Mouse (Mus musculus): Measurements from ENCODE around the gene Epha4. TPM values are rescaled to one million over a fixed set of nuclear protein-coding genes. Genes with fewer than 3 reads are reported as not detected.
A peak's percentile ranks its signal among the peaks of the same experiment; 100 is the strongest.

Gene Epha4
- polyA plus RNA-seq, 1 experiment from 2014 or later, result 10.4 TPM

- H3K36me3 ChIP-seq, result no peaks in the 10 kb centered on the region
- no peaks in the 10 kb centered on the region for H3K9me3 ChIP-seq
- no peak overlapping the region for H3K4me2 ChIP-seq (replicated peaks)
- H3K9ac ChIP-seq, result no peak overlapping the region
- ATAC-seq, result no peak
- no peak overlapping the region for H3K4me3 ChIP-seq (replicated peaks)
- no peak overlapping the region for H3K27ac ChIP-seq
- no peaks in the 10 kb centered on the region for H3K4me1 ChIP-seq (replicated peaks)
- no peaks in the 10 kb centered on the region for H3K27me3 ChIP-seq (replicated peaks)
- WGBS, result 87% methylated on average over 3 of the region's 3 CpGs
These were observed 149.0 kb downstream of the Epha4 start for GRCm38 (mm10) chr1:77365850-77366249.

GRCm38 (mm10) chr1:77364596-77364995, 150.3 kb downstream of the Epha4 start:
- 81% methylated on average over 3 of the region's 3 CpGs for WGBS
- no peak for ATAC-seq
- Histone ChIP-seq H3K27ac (no peak overlapping the region), H3K9me3 (no peaks in the 10 kb centered on the region), H3K4me3 (replicated peaks) (no peak overlapping the region), H3K4me1 (replicated peaks) (no peaks in the 10 kb centered on the region), H3K36me3 (no peaks in the 10 kb centered on the region), H3K27me3 (replicated peaks) (no peaks in the 10 kb centered on the region), H3K4me2 (replicated peaks) (no peak overlapping the region), H3K9ac (no peak overlapping the region)

- Histone ChIP-seq H3K27me3 (replicated peaks) (no peaks in the 10 kb centered on the region), H3K4me1 (replicated peaks) (no peaks in the 10 kb centered on the region), H3K36me3 (no peaks in the 10 kb centered on the region), H3K9ac (no peak overlapping the region), H3K27ac (no peak overlapping the region), H3K9me3 (no peaks in the 10 kb centered on the region), H3K4me2 (replicated peaks) (no peak overlapping the region), H3K4me3 (replicated peaks) (no peak overlapping the region)
- no peak for ATAC-seq
- WGBS, result 82% methylated on average over 1 of the region's 1 CpGs
These were observed 151.0 kb downstream of the Epha4 start for GRCm38 (mm10) chr1:77363848-77364247.

- no peak for ATAC-seq
- H3K4me1 ChIP-seq (replicated peaks), result no peaks in the 10 kb centered on the region
- no peak overlapping the region for H3K4me2 ChIP-seq (replicated peaks)
- no peaks in the 10 kb centered on the region for H3K9me3 ChIP-seq
- H3K36me3 ChIP-seq, result no peaks in the 10 kb centered on the region
- H3K4me3 ChIP-seq (replicated peaks), result no peak overlapping the region
- no peaks in the 10 kb centered on the region for H3K27me3 ChIP-seq (replicated peaks)
- no peak overlapping the region for H3K27ac ChIP-seq
- H3K9ac ChIP-seq, result no peak overlapping the region
- WGBS, result 75% methylated on average over 4 of the region's 4 CpGs
These were observed 168.4 kb downstream of the Epha4 start for GRCm38 (mm10) chr1:77346459-77346858.

- Histone ChIP-seq H3K4me3 (replicated peaks) (no peak overlapping the region), H3K9me3 (no peaks in the 10 kb centered on the region), H3K9ac (no peak overlapping the region), H3K4me2 (replicated peaks) (no peak overlapping the region), H3K36me3 (no peaks in the 10 kb centered on the region), H3K4me1 (replicated peaks) (no peaks in the 10 kb centered on the region), H3K27ac (no peak overlapping the region), H3K27me3 (replicated peaks) (no peaks in the 10 kb centered on the region)
- ATAC-seq, result no peak
- WGBS, result 84% methylated on average over 4 of the region's 4 CpGs
These were observed 171.1 kb downstream of the Epha4 start for GRCm38 (mm10) chr1:77343792-77344191.

- Histone ChIP-seq H3K36me3 (no peaks in the 10 kb centered on the region), H3K27me3 (replicated peaks) (no peaks in the 10 kb centered on the region), H3K4me1 (replicated peaks) (no peaks in the 10 kb centered on the region; the same call in 1 of the 2 replicates), H3K9ac (no peak overlapping the region), H3K9me3 (no peaks in the 10 kb centered on the region), H3K27ac (no peak overlapping the region), H3K4me3 (replicated peaks) (no peak overlapping the region), H3K4me2 (replicated peaks) (no peak overlapping the region)
- WGBS, result 57% methylated on average over 5 of the region's 5 CpGs
- no peak for ATAC-seq
These were observed 175.2 kb downstream of the Epha4 start for GRCm38 (mm10) chr1:77339701-77340100.

GRCm38 (mm10) chr1:77338346-77338745, 176.5 kb downstream of the Epha4 start:
- no peak for ATAC-seq
- H3K36me3 ChIP-seq, result no peaks in the 10 kb centered on the region
- no peak overlapping the region for H3K4me3 ChIP-seq (replicated peaks)
- no peak overlapping the region for H3K9ac ChIP-seq
- no peaks in the 10 kb centered on the region for H3K9me3 ChIP-seq
- no peak overlapping the region for H3K4me2 ChIP-seq (replicated peaks)
- no peaks in the 10 kb centered on the region; the same call in 1 of the 2 replicates for H3K4me1 ChIP-seq (replicated peaks)
- H3K27ac ChIP-seq, result no peak overlapping the region
- no peaks in the 10 kb centered on the region for H3K27me3 ChIP-seq (replicated peaks)
- WGBS, result 35% methylated on average over 6 of the region's 6 CpGs

GRCm38 (mm10) chr1:77336937-77337336, 178.0 kb downstream of the Epha4 start:
- H3K36me3 ChIP-seq, result no peaks in the 10 kb centered on the region
- H3K4me3 ChIP-seq (replicated peaks), result no peak overlapping the region
- H3K9ac ChIP-seq, result no peak overlapping the region
- whole genome bisulfite sequencing, result 36% methylated on average over 7 of the region's 7 CpGs
- no peak overlapping the region for H3K27ac ChIP-seq
- H3K4me2 ChIP-seq (replicated peaks), result no peak overlapping the region
- H3K4me1 ChIP-seq (replicated peaks), result no peaks in the 10 kb centered on the region; the same call in 1 of the 2 replicates
- H3K27me3 ChIP-seq (replicated peaks), result no peaks in the 10 kb centered on the region
- no peak for ATAC-seq
- H3K9me3 ChIP-seq, result no peaks in the 10 kb centered on the region

- Histone ChIP-seq H3K4me1 (replicated peaks) (0 out of 2 replicates have a peak, but pooled peaks cover 2% of the 10 kb centered on the region), H3K27me3 (replicated peaks) (no peaks in the 10 kb centered on the region), H3K4me3 (replicated peaks) (no peak overlapping the region), H3K9me3 (no peaks in the 10 kb centered on the region), H3K36me3 (no peaks in the 10 kb centered on the region), H3K27ac (no peak overlapping the region), H3K9ac (no peak overlapping the region), H3K4me2 (replicated peaks) (no peak overlapping the region)
- peak; percentile 53 for ATAC-seq
- WGBS, result 35% methylated on average over 4 of the region's 4 CpGs
These were observed 196.2 kb downstream of the Epha4 start for GRCm38 (mm10) chr1:77318597-77319127.

Data from intestine, embryonic 15.5 days (tissue).